In genomic region chr16:14042421-14042820, GRCm38 (mm10) we compare ENCODE assay signal across 41 mouse cellular contexts. TPM values are rescaled to one million over a fixed set of nuclear protein-coding genes. Genes with fewer than 3 reads are reported as not detected.
"Had no signal": no experiment of that assay in that cellular context is flagged by ENCODE, and none has a peak within 500 bp of the region (broad histone marks: within the 10 kb centered on the region; RNA-seq: fewer than 3 reads in every experiment).

No protein-coding gene starts in this region.

- H3K36me3 ChIP-seq: heart, embryonic 10.5 days; heart, embryonic 12.5 days; heart, embryonic 13.5 days; heart, embryonic 15.5 days; hindbrain, embryonic 10.5 days; hindbrain, embryonic 12.5 days; hindbrain, embryonic 13.5 days; hindbrain, embryonic 15.5 days; intestine, embryonic 15.5 days; kidney, embryonic 15.5 days had no signal

- H3K9ac ChIP-seq: heart, embryonic 12.5 days; heart, embryonic 13.5 days; heart, embryonic 15.5 days; hindbrain, embryonic 12.5 days; hindbrain, embryonic 13.5 days; hindbrain, embryonic 14.5 days; hindbrain, embryonic 15.5 days; intestine, embryonic 15.5 days; kidney, embryonic 15.5 days had no signal

- H3K9me3 ChIP-seq: heart, embryonic 10.5 days; heart, embryonic 12.5 days; heart, embryonic 13.5 days; heart, embryonic 15.5 days; hindbrain, embryonic 10.5 days; hindbrain, embryonic 12.5 days; hindbrain, embryonic 13.5 days; hindbrain, embryonic 15.5 days; intestine, embryonic 15.5 days; kidney, embryonic 15.5 days had no signal

- H3K4me1 ChIP-seq: heart, embryonic 10.5 days; heart, embryonic 12.5 days; heart, embryonic 13.5 days; heart, embryonic 15.5 days; hindbrain, embryonic 10.5 days; hindbrain, embryonic 12.5 days; hindbrain, embryonic 13.5 days; hindbrain, embryonic 15.5 days; intestine, embryonic 15.5 days; kidney, embryonic 15.5 days had no signal

- H3K4me3 ChIP-seq: heart, embryonic 10.5 days; heart, embryonic 12.5 days; heart, embryonic 13.5 days; heart, embryonic 15.5 days; hindbrain, embryonic 10.5 days; hindbrain, embryonic 12.5 days; hindbrain, embryonic 13.5 days; hindbrain, embryonic 15.5 days; intestine, embryonic 15.5 days; kidney, embryonic 15.5 days; layer of hippocampus, adult 2 months had no signal

- H3K27ac ChIP-seq: heart, embryonic 10.5 days; heart, embryonic 13.5 days; heart, embryonic 15.5 days; hindbrain, embryonic 10.5 days; hindbrain, embryonic 12.5 days; hindbrain, embryonic 13.5 days; hindbrain, embryonic 14.5 days; hindbrain, embryonic 15.5 days; hindbrain, postnatal 0 days; intestine, embryonic 15.5 days; kidney, embryonic 15.5 days; kidney, postnatal 0 days; layer of hippocampus, adult 2 months had no signal

- H3K4me2 ChIP-seq: heart, embryonic 11.5 days; heart, embryonic 12.5 days; heart, embryonic 13.5 days; heart, embryonic 15.5 days; hindbrain, embryonic 12.5 days; hindbrain, embryonic 13.5 days; hindbrain, embryonic 14.5 days; hindbrain, embryonic 15.5 days; intestine, embryonic 15.5 days; kidney, embryonic 15.5 days had no signal

- H3K27me3 ChIP-seq: heart, embryonic 12.5 days; heart, embryonic 13.5 days; heart, embryonic 15.5 days; hindbrain, embryonic 12.5 days; hindbrain, embryonic 13.5 days; hindbrain, embryonic 15.5 days; intestine, embryonic 15.5 days; kidney, embryonic 15.5 days had no signal

- ATAC-seq: hindbrain, embryonic 16.5 days; hindbrain, postnatal 0 days; inflammation-experienced regulatory T-cells, adult 6 months; intestine, embryonic 15.5 days; intestine, embryonic 16.5 days; intestine, postnatal 0 days had no signal

- DNase-seq: heart, postnatal 10 days; heart, postnatal 14 days; heart, postnatal 36 days; heart, postnatal 4 days; kidney, adult 11 months; kidney, adult 18-20 months; kidney, adult 2 months; kidney, adult 8-10 months; kidney, adult 9 months; kidney, postnatal 10 days; kidney, postnatal 14 days; kidney, postnatal 25 days; kidney, postnatal 36 days; kidney, postnatal 4 days; layer of hippocampus, adult 9-11 months; layer of hippocampus, postnatal 36 days had no signal

RNA-seq across cellular contexts. Expression of gene Ifitm7, which starts 55.7 kb away (rescaled TPM):
- total RNA-seq: heart, postnatal 10 days; heart, postnatal 14 days; heart, postnatal 25 days; heart, postnatal 36 days; heart, postnatal 4 days had no signal
- polyA plus RNA-seq: heart, embryonic 11.5 days; heart, embryonic 13.5 days; heart, embryonic 14.5 days; heart, embryonic 15.5 days; heart, postnatal 0 days; intestine, embryonic 14.5 days; intestine, embryonic 15.5 days; intestine, embryonic 16.5 days; intestine, postnatal 0 days; large intestine, adult 2 months had no signal

RNA-seq across cellular contexts. Expression of gene 2900011O08Rik, which starts 56.0 kb away (rescaled TPM):
- total RNA-seq: heart, postnatal 10 days; heart, postnatal 14 days; heart, postnatal 25 days; heart, postnatal 36 days; hematopoietic stem cell, adult 5-6 weeks had no signal
